Mouse (Mus musculus): ENCODE data around the gene Apol7a. TPM values are rescaled to one million over a fixed set of nuclear protein-coding genes. Genes with fewer than 3 reads are reported as not detected.
"Not testable (repeated sequence)": the region's sequence is repeated elsewhere in the genome, so short reads cannot be mapped to it uniquely, and the experiment has no call there.

Apol7a gene
- total RNA-seq (2021): not detected

DNA sequence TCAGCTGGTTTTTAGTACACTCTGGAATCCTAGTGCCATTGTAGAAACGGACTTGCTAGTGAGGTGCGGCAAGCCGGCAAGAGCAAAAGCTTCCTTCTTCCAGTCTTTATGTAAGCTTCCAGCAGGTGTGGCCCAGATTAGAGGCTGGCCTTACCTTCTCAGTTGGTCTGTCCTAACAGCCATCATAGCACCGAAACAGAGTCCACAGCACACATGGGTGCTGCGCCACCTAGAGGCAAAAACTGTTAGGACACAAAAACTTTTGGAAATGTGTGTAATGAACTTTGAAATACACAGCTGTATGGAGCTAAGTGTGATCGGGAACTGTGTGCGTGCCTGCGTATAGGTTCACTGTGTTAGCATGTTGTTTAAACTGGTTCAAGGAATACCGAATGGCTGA lies at the start of gene Apol7a:
Gene Apol7a, minus strand, starts transcription at position 84 of the 400 bp plus-strand sequence.
- DNase-seq; intact Hi-C loops (cut with DNase I): not testable (repeated sequence)

DNA sequence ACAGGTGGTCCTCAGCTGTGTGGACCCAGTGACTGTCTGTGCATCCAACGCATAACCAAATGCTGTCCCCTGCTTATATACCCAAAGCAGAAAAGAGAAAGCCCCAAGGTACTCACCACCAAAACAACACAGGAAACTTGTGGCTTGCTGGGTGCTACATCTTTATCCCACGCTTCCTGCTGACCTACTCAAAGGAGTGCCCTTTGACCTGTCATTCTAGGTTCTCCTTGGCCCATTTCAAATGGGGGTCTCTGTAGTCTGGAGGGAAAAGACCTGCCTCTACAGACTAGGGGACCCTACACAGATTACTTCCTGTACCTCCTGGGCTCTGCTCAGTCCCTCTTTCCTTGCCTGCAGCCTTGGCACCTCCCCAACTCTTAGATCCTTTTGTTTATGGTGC lies 48.5 kb upstream of the Apol7a start, which contains the start of gene Apol7b:
Gene Apol7b, minus strand, starts transcription at position 101 of the 400 bp plus-strand sequence.
- intact Hi-C loops (cut with DNase I); DNase-seq: not testable (repeated sequence)

DNA sequence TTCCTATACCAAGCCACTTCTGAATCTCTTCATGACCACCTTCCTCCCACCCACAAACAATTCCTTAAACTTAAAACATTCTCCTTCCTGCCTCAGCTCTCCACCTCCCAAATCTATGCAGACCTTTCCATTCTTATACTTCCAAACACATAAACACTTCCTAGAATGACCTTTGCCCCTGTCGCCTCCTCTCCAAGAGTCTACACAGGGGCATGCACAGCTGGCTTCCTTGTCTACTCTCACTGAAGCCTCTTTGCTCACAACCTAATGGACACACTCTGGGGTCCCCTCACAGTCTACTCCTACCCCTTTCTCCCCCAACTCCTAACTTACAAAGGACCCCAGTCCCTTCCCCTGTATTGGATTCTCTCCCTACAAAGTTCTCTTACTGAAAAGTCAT lies 46.8 kb upstream of the Apol7a start:
- DNase-seq; intact Hi-C loops (cut with DNase I): not testable (repeated sequence)

DNA sequence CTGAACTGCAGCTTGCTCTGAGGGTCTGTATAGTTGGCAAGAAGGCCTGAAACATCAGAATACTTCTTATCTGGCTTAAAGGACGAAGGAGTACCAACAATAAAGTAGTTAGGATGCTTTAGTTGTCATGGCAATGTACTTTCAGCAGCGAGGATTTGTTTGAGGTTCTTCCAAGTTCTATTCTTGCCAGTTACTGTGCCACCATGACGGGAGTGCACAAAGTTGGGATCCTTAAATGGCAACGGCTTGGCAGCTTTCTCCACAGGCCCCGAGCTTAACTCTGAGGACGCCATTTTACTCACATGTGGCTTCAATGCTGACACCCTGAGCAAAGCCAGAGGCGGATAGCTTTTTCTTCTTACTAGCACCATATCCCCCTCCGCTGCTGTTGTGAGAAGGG lies 45.8 kb upstream of the Apol7a start:
- intact Hi-C loops (cut with DNase I): not testable (repeated sequence)
- peak; percentile 1 for DNase-seq

- DNase-seq; intact Hi-C loops (cut with DNase I): not testable (repeated sequence)
These were observed 30.0 kb upstream of the Apol7a start for GRCm38 (mm10) chr15:77428690-77429448.

GRCm38 (mm10) chr15:77422925-77423324 lies 24.0 kb upstream of the Apol7a start:
- intact Hi-C loops (cut with DNase I); DNase-seq: not testable (repeated sequence)

DNA sequence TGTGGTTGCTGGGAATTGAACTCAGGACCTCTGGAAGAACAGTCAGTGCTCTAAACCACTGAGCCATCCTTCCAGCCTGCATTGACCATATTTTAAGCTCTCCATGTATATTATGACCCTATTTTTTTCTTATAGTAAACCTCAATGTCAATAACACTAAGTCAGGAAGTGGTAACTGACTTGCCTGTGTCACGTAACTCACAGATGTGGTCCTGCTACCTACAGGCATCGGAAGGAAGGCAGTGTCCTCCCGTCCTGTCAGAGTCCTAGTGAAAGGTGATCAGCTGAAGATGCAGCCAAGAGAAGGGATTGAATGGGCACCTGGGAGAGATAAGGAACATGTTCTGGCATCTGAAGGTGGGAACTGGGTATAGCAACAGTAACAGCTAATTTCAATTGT lies 20.7 kb upstream of the Apol7a start:
- intact Hi-C loops (cut with DNase I); DNase-seq: not testable (repeated sequence)

DNA sequence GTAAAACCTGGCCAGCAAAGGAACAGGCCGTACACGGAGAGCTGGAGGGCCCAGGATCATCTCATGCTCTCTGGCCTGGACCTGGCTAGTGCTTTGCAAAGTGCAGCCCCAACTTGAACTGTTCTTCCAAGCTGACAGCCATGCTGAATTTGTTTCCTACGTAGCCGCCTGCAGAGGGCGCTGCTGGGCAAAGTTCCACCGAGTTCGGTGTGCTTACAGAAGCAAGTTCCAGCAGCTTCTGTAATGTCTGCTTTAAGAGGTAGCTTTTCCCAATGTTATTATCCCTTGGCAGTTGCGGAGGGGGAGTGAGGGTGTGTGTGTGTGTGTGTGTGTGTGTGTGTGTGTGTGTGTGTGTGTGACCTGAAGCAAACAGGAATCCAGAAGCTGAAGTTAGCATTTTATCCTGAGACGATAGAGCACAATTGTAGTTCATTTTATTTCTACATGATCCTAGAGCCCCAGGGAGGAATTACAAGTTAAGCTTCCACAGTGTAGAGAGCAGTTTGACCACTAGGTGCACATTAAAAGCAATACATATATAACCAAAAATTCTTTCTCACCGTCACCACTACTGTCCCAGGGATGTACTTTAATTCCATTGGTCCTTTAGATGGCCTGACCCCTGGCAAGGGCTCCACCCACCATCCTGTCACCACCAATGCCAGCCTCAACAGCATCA lies 17.9 kb upstream of the Apol7a start:
- intact Hi-C loops (cut with DNase I); DNase-seq: not testable (repeated sequence)

DNA sequence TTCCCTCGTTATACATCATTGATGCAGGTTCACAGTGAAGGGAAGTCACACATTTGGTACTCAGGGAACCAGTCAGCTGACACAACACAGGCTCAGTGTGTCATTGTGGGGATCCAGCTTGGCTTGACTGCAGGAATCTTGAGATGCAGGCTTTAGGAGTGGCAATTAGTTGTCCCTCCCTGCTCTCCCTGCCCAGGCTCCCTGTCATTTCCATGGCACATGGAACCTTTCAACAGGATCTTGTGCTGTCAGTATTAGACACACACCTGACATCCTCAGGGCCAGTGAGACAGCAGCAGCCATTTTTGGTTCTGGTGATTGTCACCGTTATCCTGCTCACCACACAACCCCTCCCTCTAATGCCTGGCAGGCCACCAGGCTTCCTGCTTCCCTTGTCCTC lies 16.7 kb upstream of the Apol7a start:
- intact Hi-C loops (cut with DNase I); DNase-seq: not testable (repeated sequence)

- DNase-seq; intact Hi-C loops (cut with DNase I): not testable (repeated sequence)
These were observed 13.8 kb upstream of the Apol7a start for GRCm38 (mm10) chr15:77412695-77413094.

GRCm38 (mm10) chr15:77411035-77411434 lies 12.1 kb upstream of the Apol7a start, which contains the start of gene Apol9a:
TSS of gene Apol9a (minus strand) at chr15:77411135.
- DNase-seq; intact Hi-C loops (cut with DNase I): not testable (repeated sequence)

DNA sequence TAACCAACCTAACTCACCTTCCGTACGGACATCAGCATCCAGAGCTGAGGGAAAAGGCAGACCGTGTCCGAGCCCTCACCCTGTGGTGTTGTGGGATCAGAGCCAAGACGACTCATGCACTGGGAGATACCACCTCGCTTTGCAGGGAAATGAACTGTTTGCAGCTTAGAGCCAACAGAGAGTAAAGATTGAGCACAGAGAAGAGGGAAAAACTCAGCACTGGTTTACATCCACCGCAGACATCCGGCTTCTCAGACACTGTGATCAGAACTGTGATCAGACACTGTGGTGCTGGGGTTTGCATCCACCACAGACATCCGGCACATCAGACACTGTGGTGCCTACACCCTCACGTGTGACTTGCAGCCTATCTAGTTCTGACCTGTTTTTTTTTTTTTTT lies 7.5 kb upstream of the Apol7a start:
- peak; percentile 67 for DNase-seq
- intact Hi-C loops (cut with DNase I): not testable (repeated sequence)

DNA sequence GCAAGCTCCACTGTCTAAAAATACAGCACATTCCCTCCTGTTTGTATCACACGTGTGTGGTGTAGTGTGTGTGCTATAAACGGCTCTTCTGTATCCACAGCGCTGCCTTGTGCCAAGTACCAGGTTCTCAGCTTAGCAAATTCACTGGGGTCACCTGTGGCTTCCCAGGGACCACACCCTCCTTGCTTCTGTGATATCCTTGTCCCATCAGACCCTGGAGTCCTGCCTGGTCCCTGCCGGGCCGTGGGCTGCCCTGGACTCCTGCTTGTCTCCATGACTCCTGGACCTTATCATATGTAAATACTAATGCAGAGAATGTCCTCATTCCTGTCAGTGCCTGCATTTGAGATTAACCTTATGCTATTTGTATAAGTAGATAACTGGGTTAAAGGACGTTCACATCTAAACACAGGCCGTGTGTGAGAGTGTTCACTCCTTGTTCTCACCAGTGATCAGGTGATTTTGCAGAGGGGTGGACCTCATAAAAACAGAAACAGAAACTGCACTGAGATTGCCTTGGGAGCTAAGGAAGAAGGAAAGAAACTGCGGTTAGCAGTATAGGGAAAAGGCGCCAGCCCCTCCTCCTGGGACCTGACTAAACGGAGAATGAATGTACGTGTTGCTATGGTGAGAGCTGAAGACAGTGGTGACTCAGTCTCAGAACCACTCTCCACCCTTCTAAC lies 1.3 kb downstream of the Apol7a start:
- intact Hi-C loops (cut with DNase I); DNase-seq: not testable (repeated sequence)

DNA sequence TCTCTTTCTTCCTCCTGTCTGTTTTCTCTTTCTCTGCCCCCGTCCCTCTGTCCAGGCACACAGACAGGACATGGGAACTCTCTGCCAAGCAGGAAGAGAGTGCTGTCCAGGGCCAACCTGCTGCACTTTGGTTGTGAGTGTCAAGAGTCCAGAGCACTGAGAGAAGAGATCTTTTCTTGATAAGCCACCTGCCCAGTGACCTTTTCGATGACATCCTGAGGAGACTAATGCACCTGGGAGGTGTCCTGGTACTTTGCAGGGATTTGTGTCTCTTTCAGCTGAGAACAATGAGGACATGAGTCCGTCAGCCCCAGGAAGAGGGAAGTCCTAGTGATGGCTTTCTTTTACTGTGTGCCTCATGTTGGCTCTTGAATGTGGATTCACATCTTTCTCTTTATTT lies 5.1 kb downstream of the Apol7a start:
- DNase-seq; intact Hi-C loops (cut with DNase I): not testable (repeated sequence)

DNA sequence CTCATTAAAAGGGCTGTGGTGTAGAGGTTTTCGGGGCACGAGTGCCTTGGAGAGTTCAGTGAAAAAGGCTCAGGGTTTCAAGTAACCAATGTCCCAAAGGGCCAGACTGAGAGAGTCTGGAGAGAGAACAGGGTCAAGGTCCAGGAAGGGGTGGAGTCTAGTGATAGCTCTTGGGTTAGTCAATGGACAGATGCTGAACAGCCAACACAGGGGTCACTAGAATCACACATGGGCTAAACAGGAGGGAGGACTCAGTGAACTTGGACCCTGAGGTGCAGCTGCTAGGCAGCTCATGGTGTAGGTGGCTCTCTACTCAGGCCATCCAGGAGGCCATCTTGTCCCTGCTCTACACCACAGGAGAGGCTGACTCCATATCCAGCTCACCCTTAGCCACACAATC lies 11.4 kb downstream of the Apol7a start:
- intact Hi-C loops (cut with DNase I): no loop called here

DNA sequence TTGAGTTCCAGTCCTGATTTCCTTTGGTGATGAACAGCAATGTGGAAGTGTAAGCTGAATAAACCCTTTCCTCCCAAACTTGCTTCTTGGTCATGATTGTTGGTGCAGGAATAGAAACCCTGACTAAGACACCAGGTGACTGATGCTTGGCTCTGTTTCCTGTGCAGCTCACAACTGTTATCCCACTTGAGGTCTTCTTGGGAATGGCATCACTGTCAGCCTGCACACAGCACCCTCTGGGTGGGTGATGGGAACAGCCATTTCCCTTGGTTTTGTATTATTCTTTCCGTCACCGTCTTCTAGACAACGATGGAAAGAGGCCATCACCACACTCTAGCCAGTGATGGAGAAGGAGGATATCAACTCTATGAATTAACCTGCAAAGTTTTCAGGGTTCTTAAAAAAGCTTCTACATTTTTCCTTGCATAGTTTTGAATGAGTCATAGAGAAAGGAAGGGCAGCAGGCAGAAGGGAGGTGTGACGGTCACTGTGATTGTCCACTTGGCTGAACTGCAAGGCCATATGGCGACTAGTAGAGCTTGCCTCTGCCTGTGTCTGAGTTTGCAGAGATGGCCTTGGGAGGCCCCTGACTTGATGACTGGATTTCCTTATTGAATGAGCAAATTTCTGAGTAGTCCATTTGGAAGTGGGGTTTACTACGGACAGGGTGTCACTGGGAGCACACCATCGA lies 14.4 kb downstream of the Apol7a start:
- DNase-seq: no peak

More for the DNA sequence above, 11.4 kb downstream of the Apol7a start:
- DNase-seq: no peak

DNA sequence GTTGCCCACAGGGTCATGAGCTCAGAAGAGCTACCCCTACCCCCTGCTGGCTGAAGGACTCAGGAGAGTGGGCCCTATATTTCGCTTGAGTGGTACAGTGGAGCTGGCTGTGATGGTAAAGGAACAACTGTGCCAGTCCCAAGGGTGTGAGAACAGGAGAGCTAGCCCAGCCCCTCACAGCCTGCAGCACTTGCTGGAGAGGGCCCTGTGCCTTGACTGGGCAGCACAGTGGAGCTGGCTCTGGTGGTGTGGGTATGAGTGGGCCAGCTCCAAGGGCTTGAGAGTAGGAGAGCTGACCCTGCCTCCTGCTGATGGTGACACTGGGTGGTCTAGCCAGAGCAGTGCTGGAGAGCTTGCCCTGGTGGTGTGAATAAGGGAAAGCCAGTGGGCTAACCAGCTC lies 16.0 kb downstream of the Apol7a start:
- intact Hi-C loops (cut with DNase I): no loop called here
- DNase-seq: no peak

More for the DNA sequence above, 14.4 kb downstream of the Apol7a start:
- intact Hi-C loops (cut with DNase I): no loop called here

DNA sequence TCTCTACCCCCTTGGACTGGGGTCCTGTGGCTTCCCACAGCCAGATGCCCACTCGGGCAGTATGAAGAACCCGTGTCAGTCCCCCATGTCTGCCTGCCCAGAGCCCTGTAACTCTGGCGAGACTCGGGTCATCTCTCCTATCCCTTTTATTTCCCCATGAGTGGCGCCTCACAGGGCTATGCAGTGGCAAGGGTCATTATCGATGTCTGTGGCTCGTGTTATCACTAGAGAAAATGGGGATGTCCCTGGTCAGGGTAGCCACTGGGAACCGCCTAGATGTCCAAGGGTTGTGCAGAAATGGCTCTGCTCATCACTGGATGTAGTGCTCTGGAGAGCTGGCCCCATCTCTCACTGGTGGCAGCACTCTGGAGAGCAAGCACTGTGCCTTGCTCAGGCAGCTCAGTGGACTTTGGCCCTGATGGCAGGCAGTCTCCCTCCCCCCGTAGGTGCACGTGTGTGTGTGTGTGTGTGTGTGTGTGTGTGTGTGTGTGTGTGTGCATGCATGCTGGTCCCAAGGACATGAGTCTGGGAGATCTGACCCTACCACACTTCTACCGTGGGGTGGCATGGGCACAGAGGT lies 16.5 kb downstream of the Apol7a start:
- intact Hi-C loops (cut with DNase I): no loop called here
- DNase-seq: no peak

GRCm38 (mm10) chr15:77381481-77381880 lies 17.4 kb downstream of the Apol7a start:
- intact Hi-C loops (cut with DNase I): no loop called here
- no peak for DNase-seq

- DNase-seq: no peak
- intact Hi-C loops (cut with DNase I): no loop called here
These were observed 19.0 kb downstream of the Apol7a start for GRCm38 (mm10) chr15:77379921-77380320.
